Comparison of ENCODE assay signal across 9 mouse cellular contexts in the genomic region with DNA sequence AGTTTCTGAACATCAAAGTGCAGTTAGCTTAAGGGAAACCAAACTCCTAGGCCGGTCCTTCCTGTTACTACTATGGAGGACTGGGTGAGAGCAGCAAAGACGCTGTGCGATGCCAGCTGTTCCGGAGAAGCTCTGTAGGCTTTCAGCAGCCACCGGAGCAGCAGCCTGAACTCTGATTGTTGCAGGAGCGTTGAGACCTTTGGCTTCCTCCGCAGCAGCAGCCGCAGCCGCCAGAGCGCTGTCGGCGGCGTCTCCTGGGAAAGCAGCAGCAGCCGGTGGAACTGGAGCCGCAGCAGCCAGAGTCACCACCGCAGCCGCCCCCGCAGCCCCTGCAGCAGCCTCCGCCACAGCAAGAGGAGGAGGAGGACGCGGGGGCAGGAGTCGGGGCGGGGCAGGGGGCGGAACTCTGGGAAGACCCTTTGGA. TPM values are rescaled to one million over a fixed set of nuclear protein-coding genes. Genes with fewer than 3 reads are reported as not detected.
DNase-seq lines count a peak whose midpoint lies in the region; ATAC-seq and TF ChIP-seq lines count a peak whose summit lies in the region.
"Had no signal": no experiment of that assay in that cellular context is flagged by ENCODE, and none has a peak within 500 bp of the region (broad histone marks: within the 10 kb centered on the region; RNA-seq: fewer than 3 reads in every experiment).

No protein-coding gene starts in this region.

- ATAC-seq in forebrain, embryonic 12.5 days (ENCODE audit: low FRiP score): peak; percentile 89
- ATAC-seq in hindbrain, embryonic 15.5 days (ENCODE audit: low FRiP score, low read depth): peak; percentile 91
- peak; percentile 77 for ATAC-seq in midbrain, postnatal 0 days (ENCODE audit: low FRiP score)

- H3K27ac ChIP-seq in forebrain, embryonic 12.5 days: peak overlapping the region; percentile 58
- H3K27ac ChIP-seq in hindbrain, embryonic 15.5 days (replicated peaks): peak overlapping the region; percentile 69
- no peak overlapping the region for H3K27ac ChIP-seq in midbrain, postnatal 0 days (ENCODE audit: low read depth, low read length)
- H3K27ac ChIP-seq in testis, adult 2 months (ENCODE audit: control insufficient read depth, insufficient read depth, low read depth, low read length): no peak overlapping the region

- H3K79me2 ChIP-seq in C2C12 (ENCODE audit: control insufficient read depth, insufficient read depth): no peaks in the 10 kb centered on the region

- peak overlapping the region; percentile 73 for H3K4me2 ChIP-seq in forebrain, embryonic 12.5 days
- H3K4me2 ChIP-seq in hindbrain, embryonic 15.5 days: peak overlapping the region; percentile 93
- H3K4me2 ChIP-seq in midbrain, postnatal 0 days (ENCODE audit: low read depth, low read length, poor library complexity, severe bottlenecking): peak overlapping the region; percentile 95

- H3ac ChIP-seq in C2C12 (ENCODE audit: control insufficient read depth, insufficient read length, low read depth): peak overlapping the region; percentile 7

- TF ChIP-seq CTCF in C2C12 (IDR thresholded peaks at IDR 0.05; ENCODE audit: control insufficient read depth, insufficient read depth, insufficient read length): no peak
- peak; percentile 24 for TF ChIP-seq CTCF in midbrain, postnatal 0 days (IDR thresholded peaks at IDR 0.05)
- TF ChIP-seq CTCF in testis, adult 2 months (IDR thresholded peaks at IDR 0.05; ENCODE audit: control insufficient read depth, insufficient read depth, insufficient replicate concordance, low read depth, low read length): no peak

- no peaks in the 10 kb centered on the region for H3K36me3 ChIP-seq in C2C12 (ENCODE audit: control insufficient read depth, insufficient read depth)
- no peaks in the 10 kb centered on the region for H3K36me3 ChIP-seq in forebrain, embryonic 12.5 days (replicated peaks)
- no peaks in the 10 kb centered on the region for H3K36me3 ChIP-seq in hindbrain, embryonic 15.5 days
- H3K36me3 ChIP-seq in midbrain, postnatal 0 days (ENCODE audit: insufficient read depth, low read length): no peaks in the 10 kb centered on the region
- H3K36me3 ChIP-seq in testis, adult 2 months (ENCODE audit: control insufficient read depth, insufficient read depth, low read length): no peaks in the 10 kb centered on the region

- DNase-seq in NIH3T3 (ENCODE audit: low read depth): peak; percentile 4
- peak; percentile 30 to 55 for DNase-seq in left cerebral cortex, adult 8-10 months (ENCODE audit: low spot score in 2 of 2)
- peak; percentile 57 for DNase-seq in midbrain, postnatal 0 days (ENCODE audit: low spot score)
- DNase-seq in thymus, adult 18-20 months: no peak

- peak overlapping the region; percentile 11 for H3K4me3 ChIP-seq in C2C12 (ENCODE audit: insufficient read depth, poor library complexity, severe bottlenecking)
- H3K4me3 ChIP-seq in forebrain, embryonic 12.5 days (replicated peaks): peak overlapping the region; percentile 46
- peak overlapping the region; percentile 57 for H3K4me3 ChIP-seq in hindbrain, embryonic 15.5 days
- peak overlapping the region; percentile 56 for H3K4me3 ChIP-seq in midbrain, postnatal 0 days (ENCODE audit: low read depth, low read length)
- H3K4me3 ChIP-seq in testis, adult 2 months (ENCODE audit: control insufficient read depth, low read depth, low read length): peak overlapping the region; percentile 41

- no peak for TF ChIP-seq POLR2A in testis, adult 2 months (IDR thresholded peaks at IDR 0.05; ENCODE audit: control insufficient read depth, low read depth, low read length)

- 0% methylated on average over 24 of the region's 24 CpGs for WGBS in forebrain, embryonic 12.5 days
- WGBS in hindbrain, embryonic 15.5 days: under 1% methylated on average over 24 of the region's 24 CpGs
- under 1% methylated on average over 24 of the region's 24 CpGs for WGBS in midbrain, postnatal 0 days

- H3K9me3 ChIP-seq in forebrain, embryonic 12.5 days: no peaks in the 10 kb centered on the region
- H3K9me3 ChIP-seq in hindbrain, embryonic 15.5 days: no peaks in the 10 kb centered on the region
- no peaks in the 10 kb centered on the region for H3K9me3 ChIP-seq in midbrain, postnatal 0 days (ENCODE audit: low read length)

- H3K79me3 ChIP-seq in C2C12 (ENCODE audit: low read depth): no peaks in the 10 kb centered on the region

- peaks cover 8% of the 10 kb centered on the region for H3K4me1 ChIP-seq in forebrain, embryonic 12.5 days
- peaks cover 14% of the 10 kb centered on the region; the same call in 1 of the 2 replicates for H3K4me1 ChIP-seq in hindbrain, embryonic 15.5 days (replicated peaks)
- H3K4me1 ChIP-seq in midbrain, postnatal 0 days (ENCODE audit: insufficient read depth, low read length): no peaks in the 10 kb centered on the region
- H3K4me1 ChIP-seq in testis, adult 2 months (ENCODE audit: control insufficient read depth, insufficient read depth, low read length): peaks cover 4% of the 10 kb centered on the region

- no peaks in the 10 kb centered on the region for H3K27me3 ChIP-seq in C2C12 (ENCODE audit: control insufficient read depth, insufficient read depth, insufficient read length)
- 0 out of 2 replicates have a peak, but pooled peaks cover 4% of the 10 kb centered on the region for H3K27me3 ChIP-seq in forebrain, embryonic 12.5 days
- no peaks in the 10 kb centered on the region for H3K27me3 ChIP-seq in hindbrain, embryonic 15.5 days
- no peaks in the 10 kb centered on the region for H3K27me3 ChIP-seq in midbrain, postnatal 0 days (ENCODE audit: insufficient read depth, low read length)
- H3K27me3 ChIP-seq in testis, adult 2 months (ENCODE audit: control insufficient read depth, insufficient read depth, low read length): peaks cover 5% of the 10 kb centered on the region; the same call in 1 of the 2 replicates

- H3K9ac ChIP-seq in forebrain, embryonic 12.5 days: peak overlapping the region; percentile 47
- H3K9ac ChIP-seq in hindbrain, embryonic 15.5 days: peak overlapping the region; percentile 61
- peak overlapping the region; percentile 53 for H3K9ac ChIP-seq in midbrain, postnatal 0 days (replicated peaks; ENCODE audit: low read length, poor library complexity, severe bottlenecking)

TF ChIP-seq in C2C12, 6 proteins besides CTCF, POLR2A, EP300 and RAD21:
- TF ChIP-seq USF1 (IDR thresholded peaks at IDR 0.05; ENCODE audit: low read depth): no peak
- TF ChIP-seq MYOG (IDR thresholded peaks at IDR 0.05; ENCODE audit: control insufficient read depth, extremely low read depth, insufficient read length): no peak
- no peak for TF ChIP-seq CEBPB (IDR thresholded peaks at IDR 0.05; ENCODE audit: low read depth)
- TF ChIP-seq MYOD1 (IDR thresholded peaks at IDR 0.05; ENCODE audit: control insufficient read depth, insufficient read length, low read depth): no peak
- TF ChIP-seq MAX (IDR thresholded peaks at IDR 0.05): no peak
- no peak for TF ChIP-seq FOSL1 (IDR thresholded peaks at IDR 0.05; ENCODE audit: insufficient read depth, low read length, poor library complexity, severe bottlenecking)

RNA-seq across cellular contexts. Expression of gene Crct1, which starts 1.1 kb away (rescaled TPM):
- polyA plus RNA-seq in C2C12 (2012; fragmentation: generic; extraction: Trizol): not detected
- polyA plus RNA-seq in forebrain, embryonic 12.5 days (2016; fragmentation: Nextera tagmentation; extraction: Ambion mirVana): not detected in 2 replicates
- polyA plus RNA-seq in hindbrain, embryonic 15.5 days (2015; fragmentation: Nextera tagmentation; extraction: Ambion mirVana): 1.9 and 2.3 TPM in 2 replicates
- under 1 TPM in 1 of 4 experiments, not detected in 3; 0.82 TPM for total RNA-seq in left cerebral cortex, adult 8-10 months (2022)
- total RNA-seq in midbrain, postnatal 0 days (2014; rRNA removed): 1.7 and 6.4 TPM in 2 replicates
- 1.3 and 2.5 TPM in 2 replicates for polyA plus RNA-seq in midbrain, postnatal 0 days (2015; fragmentation: Nextera tagmentation; extraction: Ambion mirVana)
- polyA plus RNA-seq in testis, adult 2 months (2012; rRNA removed): not detected in 2 replicates
- total RNA-seq: common myeloid progenitor, adult 5-6 weeks had no signal

RNA-seq across cellular contexts. Expression of gene Lce1m, which starts 4.5 kb away (rescaled TPM):
- polyA plus RNA-seq in C2C12 (2012; fragmentation: generic; extraction: Trizol): not detected
- not detected in 2 replicates for polyA plus RNA-seq in forebrain, embryonic 12.5 days (2016; fragmentation: Nextera tagmentation; extraction: Ambion mirVana)
- polyA plus RNA-seq in hindbrain, embryonic 15.5 days (2015; fragmentation: Nextera tagmentation; extraction: Ambion mirVana): not detected in 2 replicates
- total RNA-seq in left cerebral cortex, adult 8-10 months (2022): under 1 TPM in 1 of 4 experiments, not detected in 3; 0.46 TPM
- total RNA-seq in midbrain, postnatal 0 days (2014; rRNA removed): 15.7 TPM in 1 of 2 replicates, not detected in the other
- not detected in 2 replicates for polyA plus RNA-seq in midbrain, postnatal 0 days (2015; fragmentation: Nextera tagmentation; extraction: Ambion mirVana)
- polyA plus RNA-seq in testis, adult 2 months (2012; rRNA removed): not detected in 2 replicates
- total RNA-seq: common myeloid progenitor, adult 5-6 weeks had no signal

RNA-seq across cellular contexts. Expression of gene Lce3f, which starts 22.4 kb away (rescaled TPM):
- not detected for polyA plus RNA-seq in C2C12 (2012; fragmentation: generic; extraction: Trizol)
- not detected in 2 replicates for polyA plus RNA-seq in forebrain, embryonic 12.5 days (2016; fragmentation: Nextera tagmentation; extraction: Ambion mirVana)
- polyA plus RNA-seq in hindbrain, embryonic 15.5 days (2015; fragmentation: Nextera tagmentation; extraction: Ambion mirVana): not detected in 2 replicates
- total RNA-seq in left cerebral cortex, adult 8-10 months (2022): not detected
- total RNA-seq in midbrain, postnatal 0 days (2014; rRNA removed): not detected in 2 replicates
- not detected in 2 replicates for polyA plus RNA-seq in midbrain, postnatal 0 days (2015; fragmentation: Nextera tagmentation; extraction: Ambion mirVana)
- not detected in 2 replicates for polyA plus RNA-seq in testis, adult 2 months (2012; rRNA removed)
- total RNA-seq: common myeloid progenitor, adult 5-6 weeks had no signal

RNA-seq across cellular contexts. Expression of gene Lce3e, which starts 47.5 kb away (rescaled TPM):
- not detected for polyA plus RNA-seq in C2C12 (2012; fragmentation: generic; extraction: Trizol)
- polyA plus RNA-seq in forebrain, embryonic 12.5 days (2016; fragmentation: Nextera tagmentation; extraction: Ambion mirVana): not detected in 2 replicates
- polyA plus RNA-seq in hindbrain, embryonic 15.5 days (2015; fragmentation: Nextera tagmentation; extraction: Ambion mirVana): not detected in 2 replicates
- not detected for total RNA-seq in left cerebral cortex, adult 8-10 months (2022)
- not detected in 2 replicates for total RNA-seq in midbrain, postnatal 0 days (2014; rRNA removed)
- polyA plus RNA-seq in midbrain, postnatal 0 days (2015; fragmentation: Nextera tagmentation; extraction: Ambion mirVana): not detected in 2 replicates
- not detected in 2 replicates for polyA plus RNA-seq in testis, adult 2 months (2012; rRNA removed)
- total RNA-seq: common myeloid progenitor, adult 5-6 weeks had no signal

RNA-seq across cellular contexts. Expression of gene Gm4858, which starts 54.2 kb away (rescaled TPM):
- 0.09 TPM for polyA plus RNA-seq in C2C12 (2012; fragmentation: generic; extraction: Trizol)
- not detected in 2 replicates for polyA plus RNA-seq in forebrain, embryonic 12.5 days (2016; fragmentation: Nextera tagmentation; extraction: Ambion mirVana)
- not detected in 2 replicates for polyA plus RNA-seq in hindbrain, embryonic 15.5 days (2015; fragmentation: Nextera tagmentation; extraction: Ambion mirVana)
- not detected for total RNA-seq in left cerebral cortex, adult 8-10 months (2022)
- not detected in 2 replicates for total RNA-seq in midbrain, postnatal 0 days (2014; rRNA removed)
- polyA plus RNA-seq in midbrain, postnatal 0 days (2015; fragmentation: Nextera tagmentation; extraction: Ambion mirVana): not detected in 2 replicates
- polyA plus RNA-seq in testis, adult 2 months (2012; rRNA removed): not detected in 2 replicates
- total RNA-seq: common myeloid progenitor, adult 5-6 weeks had no signal

Comparison
In these comparisons a context has a peak if more than half of its experiments do, and no peak if none do; other contexts are left out.
1. DNase-seq: peak in NIH3T3 (single experiment), left cerebral cortex, adult 8-10 months (2 of 2) and midbrain, postnatal 0 days (single experiment); none in thymus, adult 18-20 months (0 of 2).
2. H3K27ac ChIP-seq: peak in forebrain, embryonic 12.5 days (single experiment) and hindbrain, embryonic 15.5 days (single experiment); none in midbrain, postnatal 0 days (single experiment) and testis, adult 2 months (single experiment).
3. Peak in every context shown above with its lines, with median percentiles within 50 percentile points of each other: H3K4me3 ChIP-seq, ATAC-seq, H3K4me2 ChIP-seq and H3K9ac ChIP-seq.